Mouse (Mus musculus): ENCODE data around the gene Myo5a.

DNA sequence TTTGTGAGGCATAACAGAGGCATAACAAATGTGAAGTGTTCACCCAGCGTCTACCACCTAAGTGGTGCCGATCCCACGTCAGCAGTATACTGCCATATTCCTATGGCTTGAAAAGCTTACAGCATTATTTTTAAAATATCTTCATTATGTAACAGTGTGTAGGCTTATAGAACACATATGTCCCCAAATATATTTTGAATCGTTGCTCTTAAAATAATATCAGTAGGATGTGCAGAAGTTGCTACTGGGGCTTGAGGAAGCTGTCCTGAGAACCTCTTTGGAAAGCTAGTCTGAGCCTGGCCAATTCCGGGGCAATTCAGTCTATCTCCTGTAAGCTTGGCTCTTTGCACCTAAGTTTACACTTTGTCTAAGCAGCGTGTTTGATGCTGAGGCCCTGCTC, 177.1 kb downstream of the Myo5a start:
- no peak for TF ChIP-seq POLR2A (IDR thresholded peaks at IDR 0.05; ENCODE audit: borderline replicate concordance, extremely low read depth, low read depth, low read length)
- no peak for TF ChIP-seq CTCF (IDR thresholded peaks at IDR 0.05; ENCODE audit: insufficient read depth, low read length)
